Mouse (Mus musculus): ENCODE data around the gene Irak2.

DNA sequence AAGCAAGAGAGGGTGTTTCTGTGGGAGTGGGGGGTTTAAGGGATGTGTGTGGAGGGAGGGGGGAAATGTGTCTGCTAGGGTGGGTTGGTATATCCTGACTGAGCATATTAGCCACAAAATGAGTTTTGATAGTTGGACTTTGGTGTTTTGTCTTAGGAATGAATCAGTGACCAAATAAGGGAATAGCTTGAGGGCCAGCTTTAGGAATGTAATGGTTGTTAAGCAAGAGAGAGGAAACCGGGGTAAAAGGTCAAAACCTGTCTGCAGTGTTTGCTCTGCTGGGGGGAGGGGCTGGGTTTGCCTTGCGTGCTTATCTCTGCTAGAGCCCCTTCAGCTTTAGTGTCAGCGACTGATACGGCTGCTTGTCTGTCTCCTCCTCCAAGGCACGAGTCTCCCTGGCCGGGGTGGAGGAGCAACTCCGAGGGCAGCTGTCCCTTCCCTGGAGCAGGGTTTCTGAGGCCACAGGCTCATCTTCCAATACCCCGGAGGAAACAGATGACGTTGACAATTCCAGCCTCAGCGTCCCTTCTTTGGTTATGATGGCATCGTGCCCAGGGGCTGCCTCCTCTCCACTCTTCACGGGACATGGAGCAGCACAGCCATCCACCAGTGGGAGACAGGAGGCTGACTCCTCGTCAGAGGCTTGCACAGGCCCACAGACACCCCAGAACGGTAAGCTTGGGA is 52.3 kb downstream of the Irak2 start:
- no peak for TF ChIP-seq POLR2A (IDR thresholded peaks at IDR 0.05; ENCODE audit: insufficient read depth, low read length)
- TF ChIP-seq CTCF (IDR thresholded peaks at IDR 0.05; ENCODE audit: low read depth, low read length) = no peak
- peak; percentile 88 for TF ChIP-seq EP300 (IDR thresholded peaks at IDR 0.05; ENCODE audit: insufficient read depth, low read depth, low read length)

Measured in ES-Bruce4 (cell line).